Mouse (Mus musculus) cerebellum, adult 2 months (tissue): Measurements from ENCODE around the gene Gm45711. TPM values are rescaled to one million over a fixed set of nuclear protein-coding genes. Genes with fewer than 3 reads are reported as not detected.
"Not testable (repeated sequence)": the region's sequence is repeated elsewhere in the genome, so short reads cannot be mapped to it uniquely, and the experiment has no call there.

Source experiments
- DNase-seq, 2 experiments: peaks; one replicate each; pipeline ENCODE4 v3.0.0; 2021
- H3K27ac ChIP-seq: fragments of 200-500 bp; 2 replicates; pipeline ENCODE4 v1.5.1; 2012; ENCODE audit warnings: low read length, control low read depth, inconsistent platforms; ENCODE audit not compliant: insufficient read depth
- H3K27me3 ChIP-seq: fragments of 200-500 bp; 2 replicates; pipeline ENCODE4 v1.6.1; 2012; ENCODE audit warnings: inconsistent platforms, mild to moderate bottlenecking, low read length, moderate library complexity; ENCODE audit not compliant: control insufficient read depth, insufficient read depth
- H3K4me1 ChIP-seq: fragments of 200-500 bp; 2 replicates; pipeline ENCODE4 v1.6.1; 2011; ENCODE audit warnings: low read length; ENCODE audit not compliant: control insufficient read depth, insufficient read depth
- H3K4me3 ChIP-seq: fragments of 200-500 bp; replicated peaks from 2 replicates; pipeline ENCODE3; 2011; ENCODE audit warnings: mild to moderate bottlenecking, low read depth, low read length, control low read depth; ENCODE audit not compliant: insufficient read depth
- CTCF ChIP-seq: fragments of 200-500 bp; IDR thresholded peaks from 2 replicates; pipeline ENCODE4 v1.5.1; 2011; ENCODE audit warnings: low read depth, mild to moderate bottlenecking, control low read depth, low read length, moderate library complexity, borderline replicate concordance; ENCODE audit not compliant: insufficient read depth
- POLR2A ChIP-seq: fragments of 200-500 bp; IDR thresholded peaks from 2 replicates; pipeline ENCODE4 v1.6.1; 2011; ENCODE audit warnings: low read length, control low read depth, borderline replicate concordance; ENCODE audit not compliant: insufficient read depth
- WGBS: fragments of 180-500 bp; shearing (Covaris S2); methylation state at CpG from one replicate; pipeline ENCODE4 v1.1.7; 2018; 5-methylcytosine and 5-hydroxymethylcytosine counted together
- polyA plus RNA-seq: library from polyadenylated mRNA; depleted of rRNA; stranded (reverse); fragments of >200 nt; gene quantifications from 2 replicates; pipeline ENCODE4 v1.2.3, GENCODE M21; 2012; rRNA removed

Gm45711 gene
- polyA plus RNA-seq = not detected in 2 replicates

DNA sequence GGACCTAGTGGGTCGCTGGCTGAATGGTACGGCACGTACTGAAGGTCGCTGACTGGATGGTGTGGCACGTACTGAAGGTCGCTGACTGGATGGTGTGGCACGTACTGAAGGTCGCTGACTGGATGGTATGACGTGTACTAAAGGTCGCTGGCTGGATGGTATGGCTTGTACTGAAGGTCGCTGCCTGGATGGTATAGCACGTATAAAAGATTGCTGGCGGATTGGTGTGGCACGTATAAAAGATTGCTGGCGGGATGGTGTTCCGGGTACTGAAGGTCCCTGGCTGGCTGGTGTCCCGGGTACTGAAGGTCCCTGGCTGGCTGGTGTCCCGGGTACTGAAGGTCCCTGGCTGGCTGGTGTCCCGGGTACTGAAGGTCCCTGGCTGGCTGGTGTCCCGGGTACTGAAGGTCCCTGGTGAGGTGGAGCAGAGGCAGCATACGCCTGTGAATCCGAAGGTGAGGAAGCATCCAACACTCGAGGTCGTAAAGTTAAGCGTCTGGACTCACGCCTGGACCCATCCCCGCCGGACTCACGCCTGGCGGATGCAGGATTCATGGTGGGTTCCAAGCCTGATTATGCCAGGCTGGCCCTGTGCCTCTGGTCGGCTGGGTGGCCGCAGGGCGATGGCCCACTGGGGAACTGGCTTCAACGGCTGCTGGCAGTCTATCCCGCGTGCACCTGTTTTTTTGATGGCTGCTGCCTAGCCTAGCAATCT lies at the start of gene Gm45711, which contains the start of gene Cmtm1:
Gene Gm45711 (minus strand): TSS at position 641 of the 715 bp plus-strand sequence.
Gene Cmtm1 (minus strand): TSS at position 705 of the 715 bp plus-strand sequence.
- peak within 1 kb of the TSS; percentile 13 for H3K4me3 ChIP-seq
- H3K27ac ChIP-seq, H3K27me3 ChIP-seq, H3K4me1 ChIP-seq: not testable (repeated sequence)
- peak; percentile 41 to 43 for DNase-seq
- 12% methylated on average over 36 of the region's 36 CpGs for WGBS

- Histone ChIP-seq H3K4me1 (peaks cover 19% of the 10 kb centered on the region), H3K27me3 (no peaks in the 10 kb centered on the region), H3K4me3 (no peak overlapping the region), H3K27ac (no peak overlapping the region)
- DNase-seq = no peak
- 50% methylated on average over 3 of the region's 3 CpGs for WGBS
- TF ChIP-seq CTCF = no peak
- TF ChIP-seq POLR2A = no peak
Observed at GRCm38 (mm10) chr8:104358637-104359036, 48.8 kb upstream of the Gm45711 start.

GRCm38 (mm10) chr8:104354504-104354903 lies 44.6 kb upstream of the Gm45711 start:
- no peak for DNase-seq
- H3K27ac ChIP-seq = no peak overlapping the region
- no peak for TF ChIP-seq CTCF
- TF ChIP-seq POLR2A = no peak
- 89% methylated on average over 10 of the region's 10 CpGs for WGBS
- H3K4me3 ChIP-seq = no peak overlapping the region
- H3K4me1 ChIP-seq = peaks cover 10% of the 10 kb centered on the region
- no peaks in the 10 kb centered on the region for H3K27me3 ChIP-seq

- TF ChIP-seq POLR2A (no peak), CTCF (peak; percentile 30)
- DNase-seq = no peak
- WGBS = 57% methylated on average over 5 of the region's 5 CpGs
- Histone ChIP-seq H3K4me1 (peaks cover 3% of the 10 kb centered on the region), H3K27me3 (no peaks in the 10 kb centered on the region), H3K27ac (no peak overlapping the region), H3K4me3 (no peak overlapping the region)
Observed at GRCm38 (mm10) chr8:104353186-104353585, 43.3 kb upstream of the Gm45711 start.

DNA sequence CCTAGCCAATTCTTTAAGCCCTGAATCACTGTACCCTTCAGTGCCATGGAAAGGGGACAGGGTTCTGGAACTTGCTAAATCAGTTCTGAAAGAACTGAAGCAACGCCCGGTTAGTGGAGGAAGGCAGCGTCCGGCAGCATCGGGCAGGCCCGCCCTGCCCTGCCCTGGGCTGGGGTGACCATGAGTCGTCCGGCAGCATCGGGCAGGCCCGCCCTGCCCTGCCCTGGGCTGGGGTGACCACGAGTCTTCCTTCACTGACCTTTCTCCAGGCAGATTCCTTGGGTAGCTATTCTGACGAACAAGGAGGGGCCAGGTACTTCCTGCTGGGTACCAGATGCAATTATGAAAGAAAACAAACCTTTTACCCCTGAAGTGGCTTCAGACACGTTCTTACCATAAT lies 40.2 kb upstream of the Gm45711 start:
- H3K4me3 ChIP-seq = no peak overlapping the region
- TF ChIP-seq CTCF (no peak), POLR2A (no peak)
- no peak for DNase-seq
- H3K27me3 ChIP-seq = no peaks in the 10 kb centered on the region
- H3K27ac ChIP-seq = no peak overlapping the region
- no peaks in the 10 kb centered on the region for H3K4me1 ChIP-seq
- 86% methylated on average over 13 of the region's 13 CpGs for WGBS

DNA sequence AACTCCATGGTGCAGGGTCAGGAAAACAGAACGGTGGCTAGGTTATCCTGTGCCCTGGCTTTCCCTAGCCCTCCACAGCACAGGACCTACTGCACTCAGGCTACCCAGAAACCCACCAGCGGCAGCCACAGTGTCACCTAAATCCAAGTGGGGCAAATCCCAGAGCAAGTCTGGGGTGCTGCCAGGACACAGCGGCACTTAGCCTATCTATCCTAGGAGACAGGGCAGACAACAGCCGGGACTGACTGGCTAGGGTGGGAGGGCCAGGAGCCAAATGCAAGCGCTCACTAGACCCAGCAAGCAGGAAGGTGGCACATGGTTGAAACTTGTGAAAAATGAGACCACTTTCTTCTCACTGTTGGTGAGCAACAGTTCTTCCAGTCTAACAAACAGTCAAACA lies 39.1 kb upstream of the Gm45711 start:
- H3K27me3 ChIP-seq = no peaks in the 10 kb centered on the region
- DNase-seq = no peak
- H3K4me1 ChIP-seq = no peaks in the 10 kb centered on the region; the same call in 1 of the 2 replicates
- no peak overlapping the region for H3K4me3 ChIP-seq
- no peak for TF ChIP-seq CTCF
- TF ChIP-seq POLR2A = no peak
- H3K27ac ChIP-seq = no peak overlapping the region
- WGBS = 36% methylated on average over 5 of the region's 5 CpGs

- DNase-seq = no peak
- no peak for TF ChIP-seq POLR2A
- TF ChIP-seq CTCF = no peak
- Histone ChIP-seq H3K4me1 (no peaks in the 10 kb centered on the region; the same call in 1 of the 2 replicates), H3K4me3 (no peak overlapping the region), H3K27ac (no peak overlapping the region), H3K27me3 (no peaks in the 10 kb centered on the region)
- WGBS = 49% methylated on average over 12 of the region's 12 CpGs
Observed at GRCm38 (mm10) chr8:104346706-104347105, 36.8 kb upstream of the Gm45711 start.

DNA sequence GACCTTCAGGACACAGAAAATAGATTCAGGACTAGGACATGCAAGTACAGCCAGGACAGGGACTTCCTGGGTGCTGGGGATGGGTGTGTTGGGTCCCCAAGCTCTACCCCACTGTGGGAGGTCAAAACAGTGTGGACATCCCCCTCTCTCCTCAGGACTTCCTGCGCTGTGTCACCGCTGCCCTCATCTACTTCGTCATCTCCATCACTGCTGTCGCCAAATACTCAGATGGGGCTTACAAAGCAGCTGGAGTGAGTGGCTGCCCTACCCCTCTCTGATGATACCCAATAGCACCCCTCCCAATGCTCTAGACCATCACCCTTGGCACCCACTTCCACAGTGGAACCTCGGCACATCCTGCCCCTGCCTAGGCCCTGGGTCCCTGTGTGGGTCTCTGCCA lies 34.7 kb upstream of the Gm45711 start:
- no peak overlapping the region for H3K4me3 ChIP-seq
- 87% methylated on average over 5 of the region's 5 CpGs for WGBS
- DNase-seq = no peak
- no peaks in the 10 kb centered on the region for H3K27me3 ChIP-seq
- peaks cover 8% of the 10 kb centered on the region; the same call in 1 of the 2 replicates for H3K4me1 ChIP-seq
- TF ChIP-seq POLR2A (no peak), CTCF (no peak)
- H3K27ac ChIP-seq = no peak overlapping the region
